Mouse (Mus musculus) liver, embryonic 11.5 days (tissue): ENCODE measurements around the gene Grik2. TPM values are rescaled to one million over a fixed set of nuclear protein-coding genes. Genes with fewer than 3 reads are reported as not detected.

Source experiments
- ATAC-seq: fragments of 200-750 bp; cut with Nextera tagmentation; replicated peaks from 2 replicates; pipeline ENCODE4 v1.8.0; 2017; ENCODE audit warnings: moderate number of reproducible peaks, mild to moderate bottlenecking, moderate TSS enrichment, moderate library complexity; ENCODE audit not compliant: low FRiP score
- DNase-seq: peaks from one replicate; pipeline ENCODE4 v3.0.0-alpha.2; 2017; ENCODE audit warnings: low spot score
- H3K27ac ChIP-seq: fragments of 300-500 bp; sonication (generic); 2 replicates; pipeline ENCODE4 v1.5.1; 2014; ENCODE audit warnings: mild to moderate bottlenecking, low read depth, low read length, control low read depth
- H3K27me3 ChIP-seq: fragments of 300-500 bp; sonication (generic); replicated peaks from 2 replicates; pipeline ENCODE4 v1.6.1; 2014; ENCODE audit warnings: low read length, mixed read lengths; ENCODE audit not compliant: control insufficient read depth, insufficient read depth
- H3K36me3 ChIP-seq: fragments of 300-500 bp; sonication (generic); 2 replicates; pipeline ENCODE4 v1.6.1; 2014; ENCODE audit warnings: mild to moderate bottlenecking, low read length, moderate library complexity, mixed read lengths; ENCODE audit not compliant: control insufficient read depth, insufficient read depth
- H3K4me1 ChIP-seq: fragments of 300-500 bp; sonication (generic); replicated peaks from 2 replicates; pipeline ENCODE4 v1.6.1; 2014; ENCODE audit warnings: low read length, mixed read lengths; ENCODE audit not compliant: control insufficient read depth, insufficient read depth
- H3K4me2 ChIP-seq: fragments of 300-500 bp; sonication (generic); 2 replicates; pipeline ENCODE4 v1.6.1; 2014; ENCODE audit warnings: mild to moderate bottlenecking, control low read depth, moderate library complexity
- H3K4me3 ChIP-seq: fragments of 300-500 bp; sonication (generic); 2 replicates; pipeline ENCODE4 v1.5.1; 2014; ENCODE audit warnings: low read depth, low read length, control low read depth
- H3K9ac ChIP-seq: fragments of 300-500 bp; sonication (generic); 2 replicates; pipeline ENCODE4 v1.6.1; 2014; ENCODE audit warnings: low read depth, low read length, control low read depth
- H3K9me3 ChIP-seq: fragments of 300-500 bp; sonication (generic); 2 replicates; pipeline ENCODE4 v1.6.1; 2016; ENCODE audit warnings: low read length, inconsistent platforms, mixed read lengths; ENCODE audit not compliant: control insufficient read depth
- polyA plus RNA-seq: library from polyadenylated mRNA; unstranded; fragments of >200 nt; fragmentation: Nextera tagmentation; extraction: Ambion mirVana; gene quantifications from 2 replicates; pipeline ENCODE4 v1.2.1, GENCODE M21; 2014

Gene Grik2
- polyA plus RNA-seq, 1 experiment from 2014 or later = 0.53 TPM

DNA sequence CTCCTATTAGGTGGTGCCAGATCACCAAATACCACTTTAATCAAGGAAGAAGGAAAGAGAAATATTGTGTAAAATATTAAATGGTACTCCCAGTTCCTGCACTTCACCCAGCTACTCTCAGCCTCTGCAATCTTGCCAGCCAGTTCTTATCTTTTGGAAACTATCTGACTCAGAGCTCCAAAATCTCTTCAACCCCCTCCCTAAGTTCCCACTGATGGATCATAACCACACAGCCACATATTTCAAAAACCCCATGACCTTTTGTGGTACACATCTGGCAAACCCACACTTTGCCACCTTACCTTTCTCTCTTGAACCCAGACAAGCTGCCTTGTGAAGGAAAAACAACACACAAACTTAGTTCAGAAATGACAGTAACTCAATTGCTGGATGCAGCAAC lies 738.2 kb downstream of the Grik2 start:
- Histone ChIP-seq H3K27me3 (no peaks in the 10 kb centered on the region), H3K9me3 (no peaks in the 10 kb centered on the region), H3K9ac (no peak overlapping the region), H3K4me1 (no peaks in the 10 kb centered on the region), H3K27ac (no peak overlapping the region), H3K4me2 (no peak overlapping the region), H3K36me3 (no peaks in the 10 kb centered on the region), H3K4me3 (no peak overlapping the region)
- no peak for ATAC-seq
- no peak for DNase-seq

DNA sequence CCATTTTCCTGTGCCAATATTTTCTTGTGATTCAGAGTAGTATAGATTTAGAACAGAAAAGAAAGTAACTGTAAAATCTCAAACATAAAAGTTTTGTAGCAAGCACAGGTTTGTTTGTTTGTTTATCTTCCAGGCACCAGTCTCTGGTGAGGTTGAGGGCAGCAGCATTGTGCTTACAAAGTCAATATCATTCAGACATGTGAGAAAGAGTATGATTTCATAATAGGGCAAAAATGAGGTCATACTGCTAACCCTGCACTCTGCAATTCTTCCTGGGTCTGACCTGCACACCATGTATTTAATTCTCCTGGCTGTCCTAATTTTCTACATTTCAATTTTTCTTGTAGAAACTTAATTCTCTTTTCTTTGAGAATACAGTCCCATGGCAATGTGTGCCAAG lies 739.2 kb downstream of the Grik2 start:
- Histone ChIP-seq H3K4me3 (no peak overlapping the region), H3K9me3 (no peaks in the 10 kb centered on the region), H3K27ac (no peak overlapping the region), H3K4me1 (no peaks in the 10 kb centered on the region), H3K9ac (no peak overlapping the region), H3K4me2 (no peak overlapping the region), H3K27me3 (no peaks in the 10 kb centered on the region), H3K36me3 (no peaks in the 10 kb centered on the region)
- ATAC-seq (no peak), DNase-seq (no peak)
